Mouse (Mus musculus) granulocyte monocyte progenitor cell, adult 5-6 weeks (primary cell): ENCODE data around the gene Hoxa9. TPM values are rescaled to one million over a fixed set of nuclear protein-coding genes. Genes with fewer than 3 reads are reported as not detected.

Experiments used
- ATAC-seq: replicated peaks from 2 replicates; pipeline ENCODE4 v1.8.0; 2016; ENCODE audit warnings: mild to moderate bottlenecking, moderate TSS enrichment, inconsistent platforms; ENCODE audit not compliant: poor library complexity, severe bottlenecking
- total RNA-seq, 2 experiments: library from RNA; stranded (forward) in 1 of 2; stranded (reverse) in 1 of 2; fragments of 200-712, 200-1000 nt in 1 of 2; fragments of >200 nt in 1 of 2; fragmentation: Nextera tagmentation in 1 of 2; gene quantifications; 2 replicates each; pipeline ENCODE4 v1.2.3; 2014 to 2017

Gene Hoxa9
- total RNA-seq, 2 experiments from 2014 or later: 8.9 to 16.8 TPM

DNA sequence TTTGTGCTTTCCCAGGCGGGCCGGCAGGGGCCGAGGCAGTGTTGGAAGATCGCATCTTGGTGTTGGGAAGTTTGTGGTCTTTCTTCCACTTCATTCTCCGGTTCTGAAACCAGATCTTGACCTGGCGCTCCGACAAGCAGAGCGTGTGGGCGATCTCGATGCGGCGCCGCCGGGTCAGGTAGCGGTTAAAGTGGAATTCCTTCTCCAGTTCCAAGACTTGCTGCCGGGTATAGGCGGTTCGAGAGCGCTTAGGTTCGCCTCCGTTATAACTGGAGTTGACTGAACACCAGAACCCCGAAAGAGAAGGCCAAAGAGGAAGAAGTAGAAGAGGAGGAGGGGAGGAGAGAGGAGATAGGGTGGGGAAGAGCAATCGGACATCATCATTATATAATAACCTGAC, 40.5 kb downstream of the Hoxa9 start:
- no peak for ATAC-seq

DNA sequence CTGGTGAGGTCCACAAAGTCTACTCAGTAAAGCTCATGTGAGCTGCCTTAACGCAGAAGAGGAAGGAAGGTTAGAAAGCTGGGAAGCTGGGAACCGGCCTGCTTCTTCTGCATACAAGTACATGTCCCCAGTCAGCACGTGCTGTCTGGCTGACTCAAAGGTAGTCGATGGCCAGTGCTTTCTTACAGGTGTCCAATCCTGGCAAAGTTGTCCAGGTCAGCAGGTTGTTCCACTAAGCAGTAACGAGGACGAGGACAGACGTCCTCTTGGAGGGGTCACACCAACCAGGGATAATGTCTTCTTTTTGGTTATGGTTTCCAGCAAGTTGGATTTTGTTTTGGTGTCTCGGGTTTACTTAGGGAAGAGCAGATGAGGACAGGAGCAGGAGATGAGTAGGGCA, 41.0 kb downstream of the Hoxa9 start:
- ATAC-seq: no peak

DNA sequence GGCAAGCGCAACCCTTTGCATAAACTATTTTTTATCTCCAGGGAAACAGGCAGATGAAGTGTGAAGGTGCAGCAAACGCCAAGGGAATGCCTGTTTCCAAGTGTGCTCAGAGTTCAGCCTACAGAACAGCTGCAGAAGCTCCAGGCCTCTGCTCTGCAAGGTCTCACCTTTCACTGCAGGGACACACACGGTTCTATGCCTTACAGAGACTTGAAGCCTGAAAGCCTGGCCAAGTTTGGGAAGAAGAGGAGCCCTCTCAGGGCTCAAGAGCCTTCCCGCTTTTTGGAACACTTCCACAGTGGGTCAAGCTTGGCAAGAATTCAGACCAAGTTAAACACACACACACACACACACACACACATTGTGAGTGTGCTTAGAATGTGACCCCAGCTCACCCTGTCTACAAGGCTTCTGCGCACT, 41.7 kb downstream of the Hoxa9 start:
- ATAC-seq: no peak

DNA sequence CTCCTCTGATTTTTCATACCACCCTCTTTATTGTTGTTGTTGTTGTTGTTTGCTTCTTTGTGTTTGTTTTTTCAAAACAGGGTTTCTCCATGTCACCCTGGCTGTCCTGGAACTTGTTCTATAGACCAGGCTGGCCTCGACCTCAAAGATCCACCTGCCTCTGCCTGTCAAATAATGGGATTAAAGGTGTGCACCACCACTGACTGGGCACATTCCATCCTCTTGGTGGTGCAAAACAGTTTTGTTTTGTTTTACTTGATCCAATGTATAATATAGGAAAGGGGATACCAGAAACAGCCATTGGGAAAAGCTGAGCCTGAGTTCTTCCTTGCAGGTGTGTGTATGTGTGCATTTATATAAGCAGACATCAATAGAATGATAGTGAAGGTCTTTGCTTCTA, 44.4 kb downstream of the Hoxa9 start:
- no peak for ATAC-seq

DNA sequence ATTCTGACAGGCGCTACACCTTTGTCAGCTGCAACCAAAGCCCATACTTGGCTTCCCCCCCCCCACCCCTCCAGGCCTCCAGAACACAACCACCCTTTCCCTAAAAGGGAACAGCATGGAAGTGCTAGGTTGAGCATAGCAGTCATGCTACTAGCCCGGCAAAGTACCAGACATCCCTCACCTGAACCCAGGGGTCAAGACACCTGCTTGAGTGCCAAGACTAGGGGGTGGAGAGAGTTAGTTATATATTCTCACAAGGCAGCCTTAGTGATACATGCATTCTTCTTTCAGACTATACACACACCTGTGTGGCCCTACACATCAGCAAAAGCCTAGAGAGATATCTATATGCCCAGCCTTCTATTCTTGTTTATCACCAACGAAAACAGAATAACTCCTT, 45.1 kb downstream of the Hoxa9 start:
- ATAC-seq: no peak

DNA sequence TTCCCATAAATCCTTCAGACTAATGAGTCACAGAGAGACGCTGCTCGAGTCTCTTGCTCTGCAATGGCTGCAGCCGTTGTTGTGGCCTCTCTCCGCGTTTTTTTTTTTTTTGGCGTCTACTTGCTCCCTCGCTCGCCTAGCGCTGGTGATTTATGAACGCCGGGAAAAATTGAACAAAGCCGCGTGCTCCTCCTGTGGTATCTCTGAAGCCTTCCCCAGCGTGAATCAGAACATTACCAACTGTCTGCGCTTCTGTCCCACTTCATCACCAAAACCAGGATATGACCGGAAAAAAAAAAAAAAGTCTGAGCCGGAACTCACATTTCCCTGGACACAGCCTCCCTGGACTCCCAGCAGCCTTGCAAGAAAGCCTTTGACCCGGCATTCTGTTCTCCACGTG, 45.7 kb downstream of the Hoxa9 start:
- ATAC-seq: no peak

DNA sequence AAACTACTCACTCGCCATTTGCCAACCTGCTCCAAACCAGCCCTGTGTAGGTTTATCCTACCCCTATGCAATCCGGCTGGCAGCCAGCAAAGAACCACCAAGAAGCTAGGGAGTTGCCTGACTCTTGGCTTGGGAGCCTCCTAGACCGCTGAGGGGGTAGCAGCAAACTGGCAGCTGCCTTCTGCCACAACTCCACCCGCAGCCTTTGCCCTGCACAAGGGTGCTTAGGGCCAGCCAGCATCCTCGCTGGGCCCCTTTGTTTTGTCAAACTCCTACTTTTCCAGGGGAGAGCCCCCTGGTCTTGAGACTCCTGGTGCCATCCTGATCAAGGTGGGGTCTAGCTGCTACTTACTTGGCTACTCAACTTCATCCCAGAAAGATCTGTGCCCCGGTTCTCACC, 46.2 kb downstream of the Hoxa9 start:
- no peak for ATAC-seq

DNA sequence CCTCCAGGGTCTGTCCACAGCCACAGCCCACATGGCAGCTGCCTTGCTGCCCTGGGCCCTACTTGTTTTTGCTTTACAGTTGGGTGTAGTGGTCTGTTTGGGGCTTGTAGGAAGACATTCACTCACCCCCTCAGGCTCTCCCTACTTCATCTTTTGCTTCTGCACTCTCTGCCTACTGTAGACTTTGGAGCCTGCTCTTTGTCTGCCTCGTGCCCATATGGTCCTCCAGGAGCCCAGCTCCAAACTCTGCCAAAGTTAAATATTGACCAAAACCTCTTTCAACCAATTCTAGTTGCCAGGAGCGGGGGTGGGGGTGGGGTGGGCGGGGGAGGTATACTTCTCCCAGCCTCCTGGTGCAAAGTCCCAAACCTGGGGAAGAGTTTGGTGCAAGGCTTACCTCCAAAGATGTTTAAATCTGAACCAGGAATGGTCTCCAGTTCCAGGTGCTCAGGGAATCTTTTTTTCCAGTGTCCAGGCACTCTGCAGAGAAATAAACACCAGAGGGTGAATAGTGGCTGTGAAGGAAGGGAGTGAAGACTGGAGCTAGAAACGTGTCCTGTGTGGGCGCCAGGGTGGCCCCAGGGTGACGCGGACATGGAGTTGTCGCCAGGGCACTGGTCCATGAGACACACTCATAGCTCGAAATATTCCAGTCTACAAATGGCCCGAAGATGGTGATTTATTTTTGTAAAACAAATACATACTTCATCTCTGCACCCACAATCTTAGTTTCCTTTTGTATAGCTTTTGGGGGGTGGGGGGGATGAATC, 47.4 kb downstream of the Hoxa9 start:
- no peak for ATAC-seq

DNA sequence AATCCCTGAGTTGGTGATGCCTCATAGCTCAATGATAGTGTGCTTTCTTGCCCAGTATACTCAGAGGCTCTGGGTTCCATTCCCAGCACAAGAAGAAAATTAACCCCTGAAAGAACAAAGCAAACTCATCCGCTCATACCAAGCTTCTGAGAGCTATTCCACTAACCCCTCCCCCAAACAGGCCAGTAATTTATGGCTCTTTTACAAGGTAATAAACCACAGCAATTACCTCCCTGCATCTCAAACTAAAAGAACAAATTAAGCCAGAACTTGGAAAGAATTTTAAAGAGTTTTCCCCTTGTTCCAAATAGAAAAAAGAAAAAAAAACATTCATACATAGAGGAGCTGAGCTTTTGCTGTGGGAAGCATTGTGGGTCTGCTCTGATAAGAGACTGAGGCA, 48.1 kb downstream of the Hoxa9 start:
- no peak for ATAC-seq

DNA sequence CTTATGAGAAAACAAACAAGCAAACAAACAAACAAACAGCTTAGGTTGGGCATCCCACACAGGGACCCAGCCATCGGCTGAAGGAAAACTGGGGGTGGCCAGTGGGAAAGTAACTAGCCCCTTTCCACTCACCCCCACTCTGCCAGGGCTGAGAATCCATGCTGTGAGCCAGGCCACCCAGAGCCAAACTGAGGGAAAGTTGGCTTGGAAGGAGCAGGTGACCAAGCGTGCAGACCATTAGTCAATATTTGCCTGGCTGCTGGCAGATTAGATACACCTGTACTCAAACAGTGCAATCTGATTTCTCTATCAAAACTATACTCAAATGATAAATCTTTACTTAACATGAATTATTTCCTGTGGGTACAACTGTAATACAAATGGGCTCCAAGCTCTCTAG, 48.9 kb downstream of the Hoxa9 start:
- no peak for ATAC-seq

DNA sequence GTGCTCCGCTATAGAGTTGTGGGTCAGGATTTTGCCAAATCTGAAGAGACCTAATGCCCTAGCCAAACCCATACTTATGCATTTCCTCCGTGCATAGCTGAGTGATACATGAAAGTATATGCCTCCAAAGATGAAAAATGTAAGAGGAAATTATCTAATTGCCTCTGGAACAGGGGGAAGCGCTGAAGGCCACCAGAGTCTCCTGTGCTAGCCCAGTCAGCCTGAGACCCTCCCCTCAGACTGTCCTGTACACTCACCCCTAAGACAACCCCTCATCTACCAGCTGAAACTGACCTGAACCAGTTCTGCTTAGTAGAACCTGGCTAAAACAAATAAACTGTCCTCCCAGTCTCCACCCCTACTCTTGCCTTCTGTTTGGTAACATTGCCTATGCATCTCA, 50.2 kb downstream of the Hoxa9 start:
- ATAC-seq: no peak

DNA sequence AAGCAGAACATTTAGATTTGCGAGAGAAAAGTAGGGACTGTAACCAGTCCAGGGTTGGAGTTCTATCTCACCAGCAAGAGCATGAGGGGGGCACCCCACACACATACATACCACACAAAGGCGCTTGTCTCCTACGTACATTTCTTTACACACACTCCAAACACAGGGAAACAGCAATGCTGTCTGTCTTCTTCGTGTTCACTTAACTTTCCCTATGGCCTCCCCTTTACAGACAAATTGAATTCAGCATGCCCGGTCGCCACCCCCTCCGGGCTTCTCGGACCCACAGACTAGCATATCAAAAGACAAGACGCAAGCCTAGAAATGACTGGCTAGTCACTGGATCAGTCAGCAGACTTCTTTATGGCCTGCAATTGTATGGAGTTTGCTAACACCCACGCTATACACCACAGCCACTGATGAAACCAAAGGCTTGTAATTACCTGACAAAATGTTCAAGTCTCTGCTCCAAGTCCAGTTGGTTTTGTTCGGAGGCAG, 50.6 kb downstream of the Hoxa9 start:
- ATAC-seq: no peak

DNA sequence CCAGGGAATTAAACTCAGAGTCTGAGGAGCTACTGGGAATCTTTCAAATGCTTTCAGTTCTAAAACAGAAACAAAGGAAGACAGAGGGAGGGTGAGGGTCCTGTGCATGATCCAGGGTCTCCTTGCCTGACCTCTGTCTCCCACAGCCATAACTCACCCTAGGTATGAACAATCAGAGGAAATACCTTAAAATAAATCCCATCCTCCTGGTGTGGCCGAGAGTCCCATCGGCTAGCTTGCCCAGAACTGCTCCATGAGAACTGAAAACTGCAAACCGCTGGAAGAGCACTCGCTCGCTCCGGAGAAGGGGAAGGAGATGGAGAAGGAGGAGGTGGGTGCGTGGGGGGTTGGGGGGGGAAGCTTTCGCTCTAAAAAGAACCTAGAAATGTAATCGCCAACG, 51.2 kb downstream of the Hoxa9 start:
- no peak for ATAC-seq

DNA sequence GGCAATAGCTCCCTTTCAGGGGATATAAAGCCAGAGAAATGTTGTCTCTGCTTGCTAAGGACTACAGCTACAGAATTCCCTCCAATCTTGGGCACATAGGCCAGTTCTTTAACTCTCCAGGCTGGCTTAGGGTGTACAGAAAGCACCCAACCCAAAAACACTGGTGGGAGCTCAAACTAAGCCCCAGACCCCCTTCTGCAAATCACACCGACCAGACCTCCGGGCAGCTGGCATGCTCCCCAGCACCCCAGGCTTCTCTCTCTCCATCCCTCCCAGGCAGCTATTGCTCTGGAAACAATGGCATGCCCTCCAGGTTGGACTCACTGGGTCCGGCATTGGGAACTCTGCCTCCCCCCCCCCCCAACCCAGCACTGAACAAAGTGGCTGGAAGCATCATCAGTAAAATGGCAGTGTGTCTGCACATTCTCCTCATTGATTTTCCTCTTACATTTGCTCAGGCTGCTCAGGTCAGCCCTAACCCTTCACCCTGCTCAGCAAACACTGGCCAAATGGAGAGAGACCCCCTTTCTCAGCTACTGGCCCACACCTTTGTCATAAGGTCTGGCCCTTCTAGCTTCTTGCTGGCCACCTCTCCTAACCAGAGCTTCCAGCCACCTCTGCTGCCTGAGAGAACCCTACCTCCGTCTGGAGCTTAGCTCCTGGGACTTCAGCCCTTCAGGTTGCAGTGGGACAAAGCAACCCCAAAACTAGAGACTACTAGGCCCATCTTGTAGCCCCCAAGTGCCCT, 51.8 kb downstream of the Hoxa9 start:
- no peak for ATAC-seq

DNA sequence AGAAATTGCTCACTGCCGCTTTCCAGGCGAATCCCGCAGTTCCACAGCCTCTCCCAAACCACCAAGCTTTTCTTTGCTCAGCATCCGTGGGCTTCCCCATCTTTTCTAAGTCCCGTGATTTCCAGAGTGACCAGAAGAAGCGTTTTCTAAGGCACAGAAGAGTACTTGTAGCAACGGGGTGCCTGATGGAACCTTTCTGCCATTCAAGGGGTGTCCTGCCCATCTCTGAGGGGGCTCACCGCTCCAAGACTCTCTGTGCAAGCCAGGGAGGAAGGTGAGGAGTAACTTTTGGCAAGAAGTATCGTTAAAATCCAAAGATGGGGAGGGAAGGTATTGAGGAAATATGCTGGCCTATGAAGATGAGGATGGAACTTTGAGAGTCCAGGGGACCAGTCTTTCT, 53.1 kb downstream of the Hoxa9 start:
- no peak for ATAC-seq

DNA sequence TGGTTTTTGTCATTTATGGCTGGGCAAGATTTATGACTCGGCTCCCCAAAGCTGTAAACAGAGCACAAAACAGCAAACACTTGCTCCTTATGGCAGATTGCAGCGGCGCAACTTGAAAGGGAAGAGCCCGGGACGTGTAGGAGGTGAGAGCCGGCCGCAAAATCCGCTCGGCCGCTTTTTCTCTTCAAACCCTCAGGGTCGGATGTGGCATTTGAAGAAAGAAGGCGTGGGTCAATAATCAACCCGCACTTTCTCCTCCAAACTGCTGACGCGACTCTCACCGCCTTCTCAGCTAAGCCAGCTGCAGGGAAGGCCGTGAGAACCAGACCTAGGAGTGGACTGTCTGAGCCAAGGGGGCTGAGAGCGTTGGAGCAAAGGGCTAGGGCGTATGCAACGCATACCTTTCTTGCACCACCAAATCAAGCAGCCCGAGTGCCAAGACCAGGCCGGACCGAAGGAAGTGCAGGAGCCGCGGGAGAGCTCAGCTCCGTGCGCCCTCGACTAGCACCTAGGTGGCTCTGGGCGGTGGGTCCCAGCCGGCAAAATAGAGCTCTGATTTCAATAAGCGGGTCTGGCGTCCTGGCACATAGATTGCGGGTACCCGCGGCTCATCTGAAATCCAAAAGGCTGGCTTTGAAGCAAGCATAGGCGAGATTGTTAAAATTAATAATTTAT, 53.7 kb downstream of the Hoxa9 start, which contains the start of gene 5730596B20Rik:
TSS of gene 5730596B20Rik (plus strand) at position 438 of the 675 bp plus-strand sequence.
- no peak for ATAC-seq

DNA sequence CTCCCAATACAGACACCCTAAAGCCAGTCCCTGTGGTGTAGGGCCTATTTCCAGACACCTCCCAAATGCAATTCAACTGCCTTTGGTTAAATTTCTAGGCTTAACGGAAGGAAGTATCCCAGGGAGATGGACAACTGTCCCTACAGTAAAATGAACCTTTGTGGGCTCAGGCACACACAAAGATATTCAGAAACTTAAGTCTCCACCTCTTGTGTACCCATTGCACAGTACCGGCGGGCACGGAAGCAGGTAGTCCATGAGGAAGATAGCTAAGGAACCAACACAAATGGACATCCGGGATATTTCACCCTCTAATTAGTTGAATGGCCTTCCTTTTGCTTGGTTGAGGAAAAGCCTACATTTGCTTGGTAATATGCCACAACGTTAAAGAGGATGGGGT, 54.5 kb downstream of the Hoxa9 start:
- ATAC-seq: no peak

DNA sequence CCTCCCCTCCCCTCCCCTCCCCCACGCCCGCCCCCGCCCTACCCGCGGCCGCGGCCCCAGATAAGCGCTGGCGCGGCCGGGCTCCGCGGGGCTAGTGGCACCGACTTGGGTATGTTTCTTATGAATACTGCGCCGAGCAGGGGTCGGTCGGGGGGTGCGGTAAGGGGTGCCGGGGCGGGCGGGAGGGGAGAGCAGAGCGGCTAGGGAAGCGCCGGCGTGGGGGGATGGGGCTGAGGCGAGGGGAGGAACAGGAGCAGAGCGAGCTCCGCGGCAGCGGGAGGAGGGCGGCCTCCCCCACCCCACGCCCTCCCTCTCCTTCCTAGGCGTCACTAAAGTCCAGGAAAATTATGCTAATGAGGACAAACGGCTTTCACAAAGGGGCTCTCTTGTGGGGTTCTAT, 55.0 kb downstream of the Hoxa9 start:
- ATAC-seq: no peak

DNA sequence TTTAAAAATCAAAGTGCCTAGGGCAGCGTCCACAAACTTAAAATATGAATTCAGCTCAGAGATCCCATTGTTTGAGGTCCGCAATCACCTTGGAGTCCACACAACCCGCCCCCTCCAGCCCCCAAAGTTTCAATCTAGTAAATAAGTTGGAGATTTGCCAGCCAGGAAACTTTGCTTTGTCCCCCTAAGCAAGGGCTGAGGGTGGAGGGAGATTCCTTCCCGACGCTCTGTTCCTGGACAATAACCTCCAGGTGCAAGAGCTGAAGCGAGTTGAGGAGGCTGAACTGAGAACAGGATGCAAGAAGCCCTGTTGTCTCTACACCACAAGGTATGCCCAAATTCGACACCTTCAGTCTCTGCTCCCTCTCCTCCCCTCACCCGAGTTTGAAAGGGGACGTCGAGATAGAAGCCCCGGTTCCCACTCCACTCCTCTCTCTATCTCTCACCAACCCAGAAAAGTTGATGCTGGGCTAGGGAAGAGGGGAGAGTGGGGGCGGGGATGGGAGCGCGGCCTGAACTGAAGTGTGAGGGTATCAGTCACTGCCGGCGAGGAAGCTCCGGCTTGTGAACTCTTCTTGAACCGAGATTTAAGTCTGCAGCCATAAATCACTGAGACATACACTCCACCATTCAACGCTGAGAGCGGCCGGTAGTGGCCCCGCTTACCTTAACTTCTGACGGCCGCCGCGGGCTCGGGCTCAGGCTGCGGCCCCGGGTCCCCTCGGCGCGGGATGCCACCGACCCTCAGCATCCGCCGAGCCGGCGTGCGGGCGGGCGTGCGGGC, 55.7 kb downstream of the Hoxa9 start:
- no peak for ATAC-seq

DNA sequence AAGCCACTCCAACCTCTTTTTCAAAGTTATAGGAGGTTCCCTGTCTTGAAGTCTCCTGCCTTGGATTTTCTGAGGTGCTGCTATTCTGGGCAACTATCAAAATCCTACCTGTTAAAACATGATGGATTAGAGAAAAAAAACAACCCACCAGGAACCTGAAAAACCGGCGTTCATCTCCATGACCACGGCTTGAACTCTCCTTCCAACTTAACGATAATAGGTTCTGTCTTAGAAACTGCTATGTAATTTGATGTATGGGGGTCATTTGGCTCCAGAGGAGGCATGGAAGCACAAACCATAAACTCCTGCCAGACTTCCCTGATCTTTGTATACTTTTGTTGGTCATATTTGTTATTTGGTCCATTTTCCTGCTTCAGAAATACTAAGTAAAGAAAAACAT, 57.2 kb downstream of the Hoxa9 start:
- ATAC-seq: no peak
